Mouse (Mus musculus): ENCODE measurements around the gene Msgn1.

DNA sequence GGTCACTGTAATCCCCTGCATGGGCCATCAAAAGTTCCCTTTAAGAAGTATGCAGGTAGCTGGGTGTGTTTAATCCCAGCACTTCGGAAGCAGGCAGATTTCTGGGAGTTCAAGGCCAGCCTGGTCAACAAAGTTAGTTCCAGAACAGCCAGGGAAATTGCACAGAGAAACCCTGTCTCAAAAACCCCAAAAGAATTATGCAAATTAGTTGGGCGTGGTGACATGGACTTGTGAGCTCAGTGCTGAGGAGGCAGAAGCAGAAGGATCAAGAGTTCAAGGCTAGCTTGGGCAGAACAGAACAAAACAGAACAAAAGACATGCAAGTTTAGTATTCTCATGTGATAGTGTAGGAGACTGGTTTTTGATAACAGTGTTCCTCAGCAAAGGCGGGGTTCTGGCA, 13.8 kb upstream of the Msgn1 start:
- TF ChIP-seq POLR2A (IDR thresholded peaks at IDR 0.05; ENCODE audit: insufficient read depth, low read length) (no peak), EP300 (IDR thresholded peaks at IDR 0.05; ENCODE audit: insufficient read depth, low read depth, low read length) (no peak), CTCF (IDR thresholded peaks at IDR 0.05; ENCODE audit: low read depth, low read length) (no peak)
